Comparison of ENCODE assay signal across 23 mouse cellular contexts in genomic region chr13:49198734-49199133, GRCm38 (mm10). TPM values are rescaled to one million over a fixed set of nuclear protein-coding genes. Genes with fewer than 3 reads are reported as not detected.
DNase-seq lines count a peak whose midpoint lies in the region; ATAC-seq and TF ChIP-seq lines count a peak whose summit lies in the region.
"Had no signal": no experiment of that assay in that cellular context is flagged by ENCODE, and none has a peak within 500 bp of the region (broad histone marks: within the 10 kb centered on the region; RNA-seq: fewer than 3 reads in every experiment).

No protein-coding gene starts in this region.

- H3K36me3 ChIP-seq in C2C12 (ENCODE audit: control insufficient read depth, insufficient read depth) (peaks cover 22% of the 10 kb centered on the region), myocyte (ENCODE audit: control insufficient read depth, insufficient read depth) (peaks cover 10% of the 10 kb centered on the region)
- peaks cover 10% of the 10 kb centered on the region for H3K36me3 ChIP-seq in kidney, embryonic 16.5 days (ENCODE audit: insufficient read depth, low read length)
- H3K36me3 ChIP-seq: forebrain, embryonic 15.5 days had no signal

- peak; percentile 96 for DNase-seq in heart, adult 11 months
- no peak for DNase-seq in heart, postnatal 14 days
- DNase-seq in MN1 (ENCODE audit: low spot score) = no peak
- DNase-seq: adrenal gland, adult 2 months; adrenal gland, postnatal 10 days; adrenal gland, postnatal 25 days; cerebellum, adult 11-12 months; cerebellum, adult 2 months; cerebellum, adult 9-10 months; cerebellum, postnatal 10 days; cerebellum, postnatal 25 days; forebrain, postnatal 0 days had no signal

- H3K4me3 ChIP-seq in C2C12 (ENCODE audit: insufficient read depth, poor library complexity, severe bottlenecking) (peak overlapping the region; percentile 2), myocyte (no peak overlapping the region)
- H3K4me3 ChIP-seq in brown adipose tissue, adult 24 weeks (ENCODE audit: insufficient read depth, low read depth, low read length) = no peak overlapping the region
- no peak overlapping the region for H3K4me3 ChIP-seq in kidney, embryonic 16.5 days (ENCODE audit: low read length)
- H3K4me3 ChIP-seq: embryonic facial prominence, embryonic 10.5 days; embryonic facial prominence, embryonic 12.5 days; forebrain, embryonic 13.5 days; forebrain, embryonic 15.5 days had no signal

- H3K9me3 ChIP-seq in kidney, embryonic 16.5 days (ENCODE audit: low read length) = no peaks in the 10 kb centered on the region
- H3K9me3 ChIP-seq: embryonic facial prominence, embryonic 10.5 days; embryonic facial prominence, embryonic 12.5 days; forebrain, embryonic 13.5 days; forebrain, embryonic 15.5 days; G1E had no signal

- no peaks in the 10 kb centered on the region for H3K79me3 ChIP-seq in C2C12 (ENCODE audit: low read depth)

- H3K27ac ChIP-seq in brown adipose tissue, adult 24 weeks (replicated peaks; ENCODE audit: low read depth, low read length) = peak overlapping the region; percentile 41; the same call in 1 of the 2 replicates
- no peak overlapping the region for H3K27ac ChIP-seq in kidney, embryonic 16.5 days (ENCODE audit: low read length)
- H3K27ac ChIP-seq: embryonic facial prominence, embryonic 10.5 days; embryonic facial prominence, embryonic 12.5 days; forebrain, embryonic 13.5 days; forebrain, embryonic 15.5 days had no signal

- TF ChIP-seq CTCF in C2C12 (IDR thresholded peaks at IDR 0.05; ENCODE audit: control insufficient read depth, insufficient read depth, insufficient read length) = no peak

- H3K27me3 ChIP-seq in C2C12 (ENCODE audit: control insufficient read depth, insufficient read depth, insufficient read length) = no peaks in the 10 kb centered on the region
- no peaks in the 10 kb centered on the region for H3K27me3 ChIP-seq in myocyte (ENCODE audit: control insufficient read depth, insufficient read depth, insufficient read length)
- H3K27me3 ChIP-seq in kidney, embryonic 16.5 days (ENCODE audit: insufficient read depth, low read length) = no peaks in the 10 kb centered on the region
- H3K27me3 ChIP-seq: CH12.LX; embryonic facial prominence, embryonic 12.5 days; forebrain, embryonic 13.5 days; forebrain, embryonic 15.5 days had no signal

- H3K4me2 ChIP-seq in myocyte (ENCODE audit: low read depth) = no peak overlapping the region
- H3K4me2 ChIP-seq in kidney, embryonic 16.5 days (replicated peaks; ENCODE audit: low read depth, low read length) = no peak overlapping the region
- H3K4me2 ChIP-seq: embryonic facial prominence, embryonic 12.5 days; forebrain, embryonic 13.5 days; forebrain, embryonic 15.5 days had no signal

- H3ac ChIP-seq in C2C12 (ENCODE audit: control insufficient read depth, insufficient read length, low read depth) (no peak overlapping the region), myocyte (ENCODE audit: control insufficient read depth, insufficient read length) (no peak overlapping the region)

- no peak for ATAC-seq in kidney, embryonic 16.5 days (ENCODE audit: low FRiP score, low TSS enrichment)
- ATAC-seq: CD4-positive, CD25-positive, alpha-beta regulatory T cell, adult 4 months; forebrain, embryonic 13.5 days; forebrain, embryonic 15.5 days; forebrain, postnatal 0 days had no signal

- intact Hi-C loops in heart, postnatal 14 days (cut with DNase I) = no loop called here

- H3K9ac ChIP-seq in kidney, embryonic 16.5 days (replicated peaks; ENCODE audit: low read length) = no peak overlapping the region
- H3K9ac ChIP-seq: embryonic facial prominence, embryonic 12.5 days; forebrain, embryonic 13.5 days; forebrain, embryonic 15.5 days; forebrain, postnatal 0 days had no signal

- no peak for TF ChIP-seq POLR2A in myocyte (IDR thresholded peaks at IDR 0.05; ENCODE audit: insufficient read length, low read depth)

- H3K79me2 ChIP-seq in C2C12 (ENCODE audit: control insufficient read depth, insufficient read depth) = no peaks in the 10 kb centered on the region
- no peaks in the 10 kb centered on the region for H3K79me2 ChIP-seq in myocyte (ENCODE audit: control insufficient read depth, insufficient read depth)

- H3K4me1 ChIP-seq in brown adipose tissue, adult 24 weeks (ENCODE audit: control insufficient read depth, insufficient read depth, insufficient read length, low read length) = peaks cover 5% of the 10 kb centered on the region
- 0 out of 2 replicates have a peak, but pooled peaks cover 5% of the 10 kb centered on the region for H3K4me1 ChIP-seq in kidney, embryonic 16.5 days (ENCODE audit: insufficient read depth, low read length)
- H3K4me1 ChIP-seq: embryonic facial prominence, embryonic 12.5 days; forebrain, embryonic 13.5 days; forebrain, embryonic 15.5 days had no signal

- WGBS in kidney, embryonic 16.5 days = 92% methylated on average over 9 of the region's 9 CpGs

TF ChIP-seq in C2C12, 6 proteins besides CTCF, POLR2A, EP300 and RAD21:
- TF ChIP-seq CEBPB (IDR thresholded peaks at IDR 0.05; ENCODE audit: low read depth) = no peak

TF ChIP-seq in myocyte, 11 proteins besides CTCF, POLR2A, EP300 and RAD21:
- no peak for TF ChIP-seq MAX (IDR thresholded peaks at IDR 0.05; ENCODE audit: low read depth)
- TF ChIP-seq POLR2AphosphoS2 (IDR thresholded peaks at IDR 0.05; ENCODE audit: insufficient read length, low read depth) = peak; percentile 33

RNA-seq across cellular contexts. Expression of gene Ninj1, which starts 11.4 kb away (rescaled TPM):
- total RNA-seq in heart, postnatal 14 days (2021) = 100 to 1,000 TPM in 1 of 2 experiments, 10 to 100 TPM in 1; 99.0 to 112 TPM
- polyA plus RNA-seq in C2C12 (2012; fragmentation: generic; extraction: Trizol) = 78.6 TPM
- polyA plus RNA-seq in brown adipose tissue, adult 24 weeks (2012; ENCODE audit: insufficient read depth, insufficient read length, missing spikeins) = 57.7 and 90.3 TPM in 2 replicates
- polyA plus RNA-seq in myocyte (2012; fragmentation: generic; extraction: Trizol) = 124 TPM
- 76.1 and 77.1 TPM in 2 replicates for polyA plus RNA-seq in kidney, embryonic 16.5 days (2015; fragmentation: Nextera tagmentation; extraction: Ambion mirVana)

RNA-seq across cellular contexts. Expression of gene Card19, which starts 17.1 kb away (rescaled TPM):
- total RNA-seq in heart, postnatal 14 days (2021) = 100 to 1,000 TPM; 131 to 138 TPM
- polyA plus RNA-seq in C2C12 (2012; fragmentation: generic; extraction: Trizol) = 159 TPM
- 68.4 and 68.7 TPM in 2 replicates for polyA plus RNA-seq in brown adipose tissue, adult 24 weeks (2012; ENCODE audit: insufficient read depth, insufficient read length, missing spikeins)
- polyA plus RNA-seq in myocyte (2012; fragmentation: generic; extraction: Trizol) = 180 TPM
- 50.0 and 52.6 TPM in 2 replicates for polyA plus RNA-seq in kidney, embryonic 16.5 days (2015; fragmentation: Nextera tagmentation; extraction: Ambion mirVana)

RNA-seq across cellular contexts. Expression of gene Susd3, which starts 49.8 kb away (rescaled TPM):
- total RNA-seq in heart, postnatal 14 days (2021) = under 1 TPM; 0.33 to 0.49 TPM
- 0.25 TPM for polyA plus RNA-seq in C2C12 (2012; fragmentation: generic; extraction: Trizol)
- polyA plus RNA-seq in brown adipose tissue, adult 24 weeks (2012; ENCODE audit: insufficient read depth, insufficient read length, missing spikeins) = 1.3 TPM in 1 of 2 replicates, not detected in the other
- 2.2 TPM for polyA plus RNA-seq in myocyte (2012; fragmentation: generic; extraction: Trizol)
- 31.2 and 34.5 TPM in 2 replicates for polyA plus RNA-seq in kidney, embryonic 16.5 days (2015; fragmentation: Nextera tagmentation; extraction: Ambion mirVana)

RNA-seq across cellular contexts. Expression of gene Wnk2, which starts 50.9 kb away (rescaled TPM):
- total RNA-seq in heart, postnatal 14 days (2021) = 10 to 100 TPM; 40.3 to 60.0 TPM
- not detected for polyA plus RNA-seq in C2C12 (2012; fragmentation: generic; extraction: Trizol)
- polyA plus RNA-seq in brown adipose tissue, adult 24 weeks (2012; ENCODE audit: insufficient read depth, insufficient read length, missing spikeins) = 0.63 TPM in 1 of 2 replicates, not detected in the other
- polyA plus RNA-seq in myocyte (2012; fragmentation: generic; extraction: Trizol) = not detected
- polyA plus RNA-seq in kidney, embryonic 16.5 days (2015; fragmentation: Nextera tagmentation; extraction: Ambion mirVana) = 1.0 and 1.2 TPM in 2 replicates
- polyA plus RNA-seq: CD4-positive, CD25-positive, alpha-beta regulatory T cell, adult 4 months; G1E had no signal

Comparison
In these comparisons a context has a peak if more than half of its experiments do, and no peak if none do; other contexts are left out.
1. RNA of gene Susd3, which starts 49.8 kb away (polyA plus RNA-seq): 31.2 to 34.5 TPM in kidney, embryonic 16.5 days; 2.2 TPM in myocyte (single experiment), 1.3 TPM in brown adipose tissue, adult 24 weeks and 0.25 TPM in C2C12 (single experiment); every median in the first group is over 10 times any median in the second.